Mouse (Mus musculus): Measurements from ENCODE around the gene Stk25. TPM values are rescaled to one million over a fixed set of nuclear protein-coding genes. Genes with fewer than 3 reads are reported as not detected.

Gene Stk25
- polyA plus RNA-seq, 1 experiment from 2014 or later = 222 TPM

DNA sequence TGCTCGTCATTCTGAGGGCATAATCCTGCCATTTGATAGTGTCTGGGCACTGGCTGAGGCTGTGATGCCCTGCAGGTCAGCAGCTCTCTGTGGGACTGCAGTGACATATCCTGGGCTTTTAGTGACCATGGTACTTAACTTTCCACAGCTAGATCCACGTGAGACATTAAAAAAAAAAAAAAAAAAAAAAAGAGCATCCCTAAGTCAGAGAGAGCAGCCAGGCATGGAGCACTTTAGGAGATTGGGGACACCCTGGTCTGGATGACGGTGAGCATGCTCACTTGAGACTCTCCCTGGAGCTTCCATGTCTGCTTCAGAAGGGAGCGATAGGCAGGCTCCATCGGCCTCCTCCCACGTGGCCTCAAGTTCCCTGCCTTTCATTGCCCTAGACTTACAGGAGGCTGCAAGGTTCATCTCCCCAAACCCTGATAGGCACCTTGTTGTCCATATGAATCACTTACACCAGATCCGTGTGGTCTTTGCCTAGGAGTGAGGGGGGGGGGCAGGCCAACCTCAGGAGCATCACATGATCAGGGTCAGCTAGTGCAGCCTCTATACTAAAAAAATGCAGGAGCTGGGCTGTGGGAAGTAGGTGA, 31.5 kb upstream of the Stk25 start:
- no peak overlapping the region for H3K4me2 ChIP-seq
- no peaks in the 10 kb centered on the region for H3K9me3 ChIP-seq (replicated peaks)
- H3K27ac ChIP-seq = no peak overlapping the region
- H3K9ac ChIP-seq = no peak overlapping the region
- ATAC-seq = no peak
- no peak overlapping the region for H3K4me3 ChIP-seq
- WGBS = 89% methylated on average over 7 of the region's 7 CpGs
- H3K36me3 ChIP-seq (ENCODE audit: poor library complexity, severe bottlenecking) = peaks cover 37% of the 10 kb centered on the region
- H3K4me1 ChIP-seq = peaks cover 32% of the 10 kb centered on the region
- no peaks in the 10 kb centered on the region for H3K27me3 ChIP-seq

DNA sequence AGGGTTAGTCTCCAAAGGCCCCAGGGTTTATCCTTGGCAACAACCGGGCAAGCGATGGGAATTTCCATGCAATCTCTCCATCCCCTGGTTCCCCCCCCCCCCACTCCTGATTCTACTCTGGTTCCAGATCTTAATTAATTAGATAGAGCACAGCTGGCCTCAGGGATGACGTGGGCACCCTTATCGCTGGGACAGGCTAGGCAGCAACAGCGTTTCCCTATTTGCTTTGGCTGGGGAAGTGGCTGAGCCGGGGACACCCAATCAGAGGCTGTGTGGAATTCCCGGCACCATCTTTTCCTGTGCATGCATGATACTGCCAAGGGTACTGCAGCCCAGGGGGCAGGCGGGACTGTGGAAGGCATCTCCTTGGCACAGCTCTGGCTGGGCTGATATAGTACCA, 29.7 kb upstream of the Stk25 start:
- Histone ChIP-seq H3K9me3 (replicated peaks) (no peaks in the 10 kb centered on the region), H3K4me1 (peaks cover 32% of the 10 kb centered on the region), H3K27me3 (peaks cover 4% of the 10 kb centered on the region), H3K4me2 (peak overlapping the region; percentile 84; the same call in 1 of the 2 replicates), H3K9ac (no peak overlapping the region), H3K36me3 (ENCODE audit: poor library complexity, severe bottlenecking) (peaks cover 24% of the 10 kb centered on the region), H3K27ac (no peak overlapping the region), H3K4me3 (no peak overlapping the region)
- no peak for ATAC-seq
- WGBS = 83% methylated on average over 8 of the region's 8 CpGs

DNA sequence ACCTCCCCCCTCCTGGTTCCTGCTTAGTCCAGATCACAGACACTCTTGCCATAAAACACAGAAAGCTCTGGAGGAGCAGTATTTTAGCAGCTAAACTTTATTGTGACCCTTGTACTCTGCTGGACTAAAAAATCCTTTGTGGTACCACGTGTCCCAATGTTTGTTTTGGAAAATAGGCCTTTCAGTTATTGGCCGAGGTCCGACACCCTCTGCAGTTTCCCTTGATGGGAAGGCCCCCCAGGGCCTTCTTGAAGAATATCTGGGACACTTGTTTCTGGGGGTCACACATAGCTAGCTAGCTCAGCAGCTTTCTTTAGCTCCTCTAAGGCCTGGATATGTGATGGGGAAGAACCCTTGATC, 28.5 kb upstream of the Stk25 start:
- peaks cover 4% of the 10 kb centered on the region for H3K27me3 ChIP-seq
- H3K4me3 ChIP-seq = peak overlapping the region; percentile 65
- peak overlapping the region; percentile 78 for H3K27ac ChIP-seq
- H3K9ac ChIP-seq = peak overlapping the region; percentile 83
- 26% methylated on average over 3 of the region's 3 CpGs for WGBS
- peaks cover 32% of the 10 kb centered on the region for H3K4me1 ChIP-seq
- no peak for ATAC-seq
- peak overlapping the region; percentile 84 for H3K4me2 ChIP-seq
- peaks cover 19% of the 10 kb centered on the region for H3K36me3 ChIP-seq (ENCODE audit: poor library complexity, severe bottlenecking)
- H3K9me3 ChIP-seq (replicated peaks) = no peaks in the 10 kb centered on the region

DNA sequence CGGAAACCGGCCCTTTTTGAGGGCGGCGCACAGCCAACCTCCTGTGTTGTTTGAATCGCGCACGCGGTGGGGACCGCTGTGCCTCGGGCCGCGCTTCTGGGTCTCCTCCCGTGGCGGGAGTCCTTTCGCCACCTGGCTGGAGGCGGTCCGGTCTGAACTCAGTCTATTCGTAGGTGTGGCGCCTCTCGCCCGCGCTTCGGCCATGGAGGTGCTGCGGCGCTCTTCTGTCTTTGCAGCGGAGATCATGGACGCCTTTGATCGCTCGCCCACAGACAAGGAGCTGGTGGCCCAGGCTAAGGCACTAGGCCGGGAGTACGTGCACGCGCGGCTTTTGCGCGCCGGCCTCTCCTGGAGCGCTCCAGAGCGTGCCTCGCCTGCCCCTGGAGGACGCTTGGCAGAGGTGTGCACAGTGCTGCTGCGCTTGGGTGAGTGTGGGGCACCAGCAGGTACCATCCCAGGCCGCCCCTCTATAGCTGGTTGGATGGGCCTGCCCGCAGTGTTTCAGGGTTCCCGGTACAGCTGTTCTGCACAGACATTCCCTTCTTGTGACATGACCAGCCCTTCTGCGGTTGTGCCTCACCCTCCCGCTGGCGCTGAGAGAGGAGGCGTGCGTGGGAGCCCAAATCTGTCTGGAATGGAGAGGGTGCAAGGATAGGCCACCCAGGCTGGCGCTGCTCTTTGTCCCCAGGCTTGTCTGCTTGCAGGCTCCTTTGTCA, 27.9 kb upstream of the Stk25 start:
- Histone ChIP-seq H3K4me3 (peak overlapping the region; percentile 65), H3K4me1 (peaks cover 32% of the 10 kb centered on the region), H3K27me3 (peaks cover 4% of the 10 kb centered on the region), H3K36me3 (ENCODE audit: poor library complexity, severe bottlenecking) (peaks cover 15% of the 10 kb centered on the region), H3K4me2 (peak overlapping the region; percentile 84), H3K27ac (peak overlapping the region; percentile 78), H3K9me3 (replicated peaks) (no peaks in the 10 kb centered on the region), H3K9ac (peak overlapping the region; percentile 83)
- peak; percentile 92 for ATAC-seq
- WGBS = 1% methylated on average over 51 of the region's 51 CpGs

DNA sequence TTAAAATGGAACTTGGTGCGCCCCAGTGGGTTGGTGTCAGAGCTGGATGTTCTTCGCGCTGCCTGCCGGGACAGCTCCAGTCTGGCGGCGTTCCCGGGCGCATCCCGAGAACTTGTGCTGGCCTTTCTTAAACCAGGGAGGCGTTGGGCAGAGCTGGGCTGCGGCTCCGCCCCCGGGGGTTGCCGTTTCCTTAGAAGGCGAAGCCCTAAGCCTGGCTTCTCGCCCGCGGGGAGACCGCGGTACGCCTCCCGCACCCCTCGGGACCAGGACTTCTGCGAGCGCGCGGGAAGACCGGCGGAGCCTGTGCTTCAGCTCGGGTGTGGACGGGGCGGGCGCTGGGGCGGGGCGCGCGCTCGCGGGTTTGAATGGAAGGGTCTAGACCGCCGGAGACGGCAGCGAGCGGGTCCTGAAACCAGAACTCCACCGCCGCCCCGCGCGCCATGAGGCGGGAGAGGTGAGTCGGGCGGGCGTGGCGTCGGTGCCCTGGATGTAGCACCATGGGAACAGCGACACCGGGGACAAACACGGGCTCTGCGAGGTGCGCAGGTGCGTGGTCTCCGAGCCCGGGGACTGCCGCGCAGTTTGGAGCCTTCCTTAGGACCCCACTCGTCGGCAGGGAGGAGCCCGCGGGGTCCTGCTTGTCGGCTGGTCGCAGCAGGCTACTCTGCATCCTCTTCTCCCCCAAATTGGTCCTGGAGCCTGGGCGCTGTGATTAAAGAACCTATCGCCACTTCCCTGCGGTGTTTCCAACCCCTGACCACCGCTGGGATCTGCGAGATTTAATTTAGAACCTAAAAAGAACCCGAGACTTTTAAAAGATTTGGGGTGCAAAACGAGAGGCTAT, 27.2 kb upstream of the Stk25 start, which contains the start of gene Bok:
Bok (plus strand) TSS at position 260 of the 844 bp plus-strand sequence.
- H3K4me1 ChIP-seq = peaks cover 32% of the 10 kb centered on the region
- H3K9me3 ChIP-seq (replicated peaks) = no peaks in the 10 kb centered on the region
- H3K4me2 ChIP-seq = peak within 1 kb of the TSS; percentile 84
- H3K36me3 ChIP-seq (ENCODE audit: poor library complexity, severe bottlenecking) = peaks cover 7% of the 10 kb centered on the region; the same call in 1 of the 2 replicates
- peak within 1 kb of the TSS; percentile 78 for H3K27ac ChIP-seq
- ATAC-seq = peak; percentile 64
- peak within 1 kb of the TSS; percentile 65 for H3K4me3 ChIP-seq
- H3K9ac ChIP-seq = peak within 1 kb of the TSS; percentile 83
- under 1% methylated on average over 78 of the region's 78 CpGs for WGBS
- H3K27me3 ChIP-seq = peaks cover 4% of the 10 kb centered on the region

DNA sequence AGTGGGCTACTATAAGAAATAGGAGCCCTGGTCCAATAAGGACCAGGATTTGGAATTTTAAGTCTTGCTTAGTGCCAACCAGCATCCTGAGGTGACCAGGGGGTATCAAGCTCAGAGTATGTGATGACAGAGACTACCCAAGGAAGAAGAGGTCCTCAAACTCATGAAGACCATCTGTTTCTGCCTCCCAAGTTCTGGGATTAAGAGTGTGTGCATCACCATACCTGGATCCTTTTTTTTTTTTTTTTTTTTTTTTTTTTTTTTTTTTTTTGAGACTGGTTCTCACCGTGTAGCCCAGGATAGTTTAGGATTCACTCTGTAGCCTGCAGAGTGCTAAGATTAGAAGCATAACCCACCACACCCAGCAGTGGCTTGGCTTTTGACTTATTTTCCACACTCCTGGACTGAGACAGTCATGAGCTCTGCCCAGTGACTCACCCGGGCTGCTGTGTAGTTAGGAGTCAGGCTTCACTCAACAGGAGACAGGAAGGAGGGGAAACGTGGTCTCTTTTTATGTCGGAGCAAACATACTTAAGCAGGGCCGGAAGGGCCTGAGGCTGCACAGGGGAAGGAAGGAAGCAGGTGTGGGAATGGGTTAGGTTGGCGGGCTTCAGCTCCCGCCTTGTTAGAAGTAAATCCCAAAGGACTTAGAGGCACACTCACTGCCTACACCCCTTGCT, 21.6 kb upstream of the Stk25 start:
- H3K9ac ChIP-seq = no peak overlapping the region
- H3K4me3 ChIP-seq = no peak overlapping the region
- H3K27ac ChIP-seq = no peak overlapping the region
- 80% methylated on average over 7 of the region's 7 CpGs for WGBS
- H3K36me3 ChIP-seq (ENCODE audit: poor library complexity, severe bottlenecking) = no peaks in the 10 kb centered on the region
- no peaks in the 10 kb centered on the region for H3K4me1 ChIP-seq
- H3K9me3 ChIP-seq (replicated peaks) = no peaks in the 10 kb centered on the region
- no peak overlapping the region for H3K4me2 ChIP-seq
- H3K27me3 ChIP-seq = peaks cover 4% of the 10 kb centered on the region
- ATAC-seq = no peak

DNA sequence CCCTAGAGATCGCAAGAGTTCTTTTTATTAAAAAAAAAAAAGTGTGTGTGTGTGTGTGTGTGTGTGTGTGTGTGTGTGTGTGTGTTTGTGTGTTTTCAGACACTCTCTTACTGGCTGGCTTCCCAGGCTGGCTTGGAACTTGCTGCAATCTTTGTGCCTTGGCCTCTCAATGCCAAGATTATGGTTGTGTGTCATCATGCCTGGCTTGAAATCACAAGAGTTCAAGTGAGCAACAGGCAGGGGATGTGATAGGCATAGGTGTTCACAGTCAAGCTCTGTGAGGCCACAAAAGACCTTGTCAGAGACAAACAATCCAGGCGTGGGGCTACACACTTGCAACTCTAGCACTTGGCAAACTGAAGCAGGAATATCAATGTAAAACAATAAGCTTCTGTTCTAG, 19.9 kb upstream of the Stk25 start:
- H3K36me3 ChIP-seq (ENCODE audit: poor library complexity, severe bottlenecking) = no peaks in the 10 kb centered on the region
- H3K27ac ChIP-seq = no peak overlapping the region
- H3K4me2 ChIP-seq = no peak overlapping the region
- no peak overlapping the region for H3K4me3 ChIP-seq
- 58% methylated on average over 2 of the region's 2 CpGs for WGBS
- H3K9ac ChIP-seq = no peak overlapping the region
- H3K4me1 ChIP-seq = no peaks in the 10 kb centered on the region
- no peaks in the 10 kb centered on the region; the same call in 1 of the 2 replicates for H3K9me3 ChIP-seq (replicated peaks)
- H3K27me3 ChIP-seq = no peaks in the 10 kb centered on the region
- ATAC-seq = no peak

DNA sequence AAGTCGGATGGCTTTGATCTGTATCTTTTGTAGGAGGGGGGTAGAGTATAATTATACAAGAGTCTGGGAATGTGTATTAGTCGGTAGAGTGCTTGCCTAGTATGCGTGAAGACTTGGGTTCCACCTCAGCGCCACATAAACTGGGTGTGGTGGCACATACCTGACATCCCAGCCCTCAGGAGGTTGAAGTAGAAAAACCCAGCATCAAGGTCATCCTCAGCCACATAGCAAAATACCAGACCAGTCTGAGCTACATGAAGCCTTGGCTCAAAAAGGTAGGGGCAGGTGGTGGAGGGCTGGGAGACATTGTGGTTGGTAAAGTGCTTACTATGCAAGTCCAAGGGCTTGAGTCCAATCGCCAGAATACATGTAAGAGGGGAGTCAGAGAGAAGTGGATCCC, 14.2 kb upstream of the Stk25 start:
- H3K9me3 ChIP-seq (replicated peaks) = no peaks in the 10 kb centered on the region; the same call in 1 of the 2 replicates
- H3K4me2 ChIP-seq = no peak overlapping the region
- no peak overlapping the region for H3K4me3 ChIP-seq
- no peaks in the 10 kb centered on the region for H3K36me3 ChIP-seq (ENCODE audit: poor library complexity, severe bottlenecking)
- no peak overlapping the region for H3K9ac ChIP-seq
- 94% methylated on average over 5 of the region's 5 CpGs for WGBS
- H3K27ac ChIP-seq = no peak overlapping the region
- no peaks in the 10 kb centered on the region for H3K27me3 ChIP-seq
- ATAC-seq = no peak
- peaks cover 14% of the 10 kb centered on the region; the same call in 1 of the 2 replicates for H3K4me1 ChIP-seq

DNA sequence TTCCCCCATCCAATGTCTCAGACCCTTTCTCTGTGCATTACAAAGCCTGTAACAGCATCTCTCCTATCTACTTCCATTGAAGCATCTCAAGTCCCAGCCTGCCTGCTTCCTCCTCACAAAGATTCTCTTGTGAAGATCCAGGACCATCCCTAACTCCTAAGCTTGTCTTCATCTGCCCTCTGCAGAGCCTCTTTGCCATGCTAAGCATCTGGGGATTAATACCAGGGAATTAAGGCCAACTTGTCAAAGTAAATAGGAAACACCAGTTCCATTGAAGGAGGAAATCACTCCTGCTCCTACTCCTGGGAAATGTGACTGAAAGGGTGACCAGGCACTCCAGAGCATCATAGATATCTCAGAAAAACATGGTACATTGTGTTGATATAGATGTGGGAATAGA, 11.5 kb upstream of the Stk25 start:
- Histone ChIP-seq H3K27me3 (no peaks in the 10 kb centered on the region), H3K9me3 (replicated peaks) (no peaks in the 10 kb centered on the region; the same call in 1 of the 2 replicates), H3K4me3 (no peak overlapping the region), H3K9ac (no peak overlapping the region), H3K4me1 (peaks cover 14% of the 10 kb centered on the region; the same call in 1 of the 2 replicates), H3K36me3 (ENCODE audit: poor library complexity, severe bottlenecking) (no peaks in the 10 kb centered on the region), H3K27ac (no peak overlapping the region), H3K4me2 (no peak overlapping the region)
- no peak for ATAC-seq

DNA sequence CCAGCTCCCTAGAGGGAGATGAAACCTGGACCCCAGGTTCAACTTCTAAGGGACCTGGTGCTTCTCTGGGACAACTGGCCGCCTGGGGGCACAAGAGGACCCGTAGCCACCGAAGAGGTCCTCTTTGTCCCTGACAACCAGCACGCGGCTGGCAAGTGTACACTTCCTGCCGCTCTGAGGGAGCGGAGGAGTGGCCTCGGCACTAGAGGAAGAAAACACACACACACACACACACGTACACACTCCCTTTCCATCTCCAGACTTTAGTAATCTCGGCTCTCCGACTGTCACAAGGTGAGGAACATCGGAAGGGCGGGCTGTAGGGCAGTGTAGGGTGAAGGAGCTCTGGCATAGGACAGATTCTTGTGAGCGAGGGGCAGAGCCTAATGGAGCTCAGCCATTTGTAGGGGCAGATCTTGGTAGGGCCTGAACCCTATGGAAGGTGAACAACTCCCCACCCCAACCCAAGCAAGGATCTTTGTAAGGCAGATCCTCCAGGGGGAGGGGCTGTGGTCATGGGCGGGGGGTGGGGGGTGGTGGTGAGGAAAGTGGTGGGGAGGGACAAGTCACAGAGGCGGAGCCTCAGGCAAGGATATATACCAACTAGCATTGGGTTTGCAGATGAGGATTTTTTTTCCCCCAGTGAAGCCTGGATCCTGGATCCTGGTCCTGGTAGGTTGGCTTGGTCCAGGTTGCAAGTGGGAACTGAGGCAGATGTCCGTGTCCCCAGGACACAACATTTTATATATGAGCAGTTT, 10.5 kb upstream of the Stk25 start:
- Histone ChIP-seq H3K4me3 (peak overlapping the region; percentile 39), H3K4me2 (peak overlapping the region; percentile 64), H3K27me3 (no peaks in the 10 kb centered on the region), H3K9me3 (replicated peaks) (no peaks in the 10 kb centered on the region; the same call in 1 of the 2 replicates), H3K27ac (peak overlapping the region; percentile 31; the same call in 1 of the 2 replicates), H3K4me1 (peaks cover 14% of the 10 kb centered on the region; the same call in 1 of the 2 replicates), H3K9ac (peak overlapping the region; percentile 66), H3K36me3 (ENCODE audit: poor library complexity, severe bottlenecking) (no peaks in the 10 kb centered on the region)
- ATAC-seq = peak; percentile 92
- 12% methylated on average over 17 of the region's 17 CpGs for WGBS

DNA sequence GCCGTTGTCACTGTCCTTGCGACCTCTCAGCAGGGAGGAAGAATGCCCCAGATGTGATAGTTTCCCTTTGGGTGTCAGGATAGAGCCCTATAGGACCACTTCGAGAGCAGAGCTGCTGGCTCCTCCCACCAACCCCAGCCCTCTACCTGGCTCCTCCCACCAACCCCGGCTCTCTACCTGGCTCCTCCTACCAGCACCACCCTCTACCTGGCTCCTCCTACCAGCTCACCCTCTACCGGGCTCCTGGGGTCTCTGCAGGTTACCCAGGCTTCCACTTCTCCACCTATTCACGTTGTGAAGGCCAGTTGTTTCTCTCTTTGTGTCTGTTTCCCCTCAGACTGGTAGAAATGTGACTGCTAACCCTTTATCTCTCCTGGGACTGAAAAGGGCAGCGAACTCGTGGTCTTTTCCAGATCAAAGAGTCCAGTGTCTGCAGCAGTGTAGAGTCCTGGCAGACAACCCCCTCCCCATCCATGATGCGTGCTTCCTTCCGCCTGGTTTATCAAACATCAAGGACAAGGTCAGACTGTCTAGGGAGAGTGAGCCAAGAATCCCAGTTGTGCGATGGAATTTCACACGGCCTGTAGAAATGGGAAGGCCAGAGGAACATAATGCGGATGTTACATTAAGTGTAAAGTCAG, 9.4 kb upstream of the Stk25 start:
- ATAC-seq = 0 out of 2 replicates have a peak, but pooled peaks have one; percentile 22

More for the DNA sequence above, 9.4 kb upstream of the Stk25 start:
- no peaks in the 10 kb centered on the region for H3K9me3 ChIP-seq (replicated peaks)
- no peak overlapping the region for H3K4me2 ChIP-seq
- no peak overlapping the region for H3K9ac ChIP-seq
- no peak overlapping the region for H3K4me3 ChIP-seq
- WGBS = 30% methylated on average over 13 of the region's 13 CpGs
- H3K27ac ChIP-seq = no peak overlapping the region
- H3K36me3 ChIP-seq (ENCODE audit: poor library complexity, severe bottlenecking) = no peaks in the 10 kb centered on the region
- no peaks in the 10 kb centered on the region for H3K27me3 ChIP-seq
- H3K4me1 ChIP-seq = peaks cover 14% of the 10 kb centered on the region; the same call in 1 of the 2 replicates

Measured in forebrain, embryonic 13.5 days (tissue).